Mouse (Mus musculus): Measurements from ENCODE around the gene Rmdn2.

DNA sequence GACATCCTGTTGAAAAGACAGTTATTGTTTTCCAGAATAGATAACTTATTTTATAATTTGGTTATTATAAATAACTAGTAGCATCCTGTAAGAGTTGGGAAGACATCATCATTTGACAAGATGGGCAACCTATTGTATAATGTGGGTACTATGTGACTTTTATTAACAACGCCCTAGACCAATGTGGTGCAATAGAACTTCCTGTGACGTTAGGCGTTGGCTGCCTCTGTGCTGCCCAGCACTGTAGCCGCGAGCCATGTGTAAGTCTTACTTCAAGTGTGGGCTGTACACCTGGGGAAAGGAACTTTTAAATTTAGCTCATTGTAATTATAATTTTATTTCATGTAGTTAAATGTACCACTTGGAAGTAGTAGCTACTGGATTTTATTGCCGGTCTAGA, 10.4 kb downstream of the Rmdn2 start:
- no peak for TF ChIP-seq POLR2A (IDR thresholded peaks at IDR 0.05; ENCODE audit: borderline replicate concordance, insufficient read depth, low read length)
- no peak for TF ChIP-seq CTCF (IDR thresholded peaks at IDR 0.05; ENCODE audit: borderline replicate concordance, insufficient read depth, low read depth, low read length)

All from cerebellum, adult 2 months (tissue).